Mouse (Mus musculus): ENCODE data around the gene Spdef. TPM values are rescaled to one million over a fixed set of nuclear protein-coding genes. Genes with fewer than 3 reads are reported as not detected.
A peak's percentile ranks its signal among the peaks of the same experiment; 100 is the strongest.

Spdef gene
- polyA plus RNA-seq, 1 experiment from 2014 or later = 0.40 TPM

- Histone ChIP-seq H3K4me1 (peaks cover 32% of the 10 kb centered on the region), H3K9ac (replicated peaks) (no peak overlapping the region), H3K27ac (replicated peaks) (no peak overlapping the region), H3K9me3 (no peaks in the 10 kb centered on the region), H3K36me3 (no peaks in the 10 kb centered on the region), H3K27me3 (peaks cover 38% of the 10 kb centered on the region), H3K4me2 (replicated peaks) (no peak overlapping the region), H3K4me3 (no peak overlapping the region)
- WGBS = 79% methylated on average over 9 of the region's 9 CpGs
- ATAC-seq (ENCODE audit: low FRiP score, low read depth) = no peak
These were observed 7.6 kb downstream of the Spdef start for GRCm38 (mm10) chr17:27721125-27721664.

DNA sequence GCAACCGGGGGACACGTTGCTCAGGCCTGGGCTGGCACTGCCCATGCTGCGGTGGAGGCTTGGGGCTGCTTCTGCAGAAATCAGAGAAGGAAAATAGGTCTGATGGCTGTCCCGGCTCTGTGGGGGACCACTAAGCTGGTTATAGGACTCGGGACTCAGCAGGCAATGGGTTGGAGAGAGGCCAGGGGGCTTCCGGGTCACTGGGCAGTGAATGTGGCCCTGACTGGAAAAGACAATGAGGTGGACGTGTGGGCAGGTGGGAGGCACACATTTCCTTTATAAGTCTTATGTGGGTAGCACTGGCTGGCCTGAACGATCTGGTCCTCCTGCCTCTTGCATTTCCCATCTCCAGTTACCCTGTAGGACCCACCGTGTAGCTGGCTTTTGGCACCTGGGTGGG is 8.4 kb downstream of the Spdef start:
- Histone ChIP-seq H3K4me1 (peaks cover 25% of the 10 kb centered on the region), H3K4me2 (replicated peaks) (no peak overlapping the region), H3K9me3 (no peaks in the 10 kb centered on the region), H3K27me3 (peaks cover 31% of the 10 kb centered on the region), H3K4me3 (no peak overlapping the region), H3K27ac (replicated peaks) (no peak overlapping the region), H3K9ac (replicated peaks) (0 out of 2 replicates have a peak overlapping the region, but pooled peaks have one; percentile 15), H3K36me3 (no peaks in the 10 kb centered on the region)
- no peak for ATAC-seq (ENCODE audit: low FRiP score, low read depth)
- 40% methylated on average over 9 of the region's 9 CpGs for WGBS

- peaks cover 18% of the 10 kb centered on the region for H3K4me1 ChIP-seq
- 72% methylated on average over 14 of the region's 14 CpGs for WGBS
- H3K27me3 ChIP-seq = peaks cover 31% of the 10 kb centered on the region
These were observed 9.1 kb downstream of the Spdef start for GRCm38 (mm10) chr17:27719663-27720062.

DNA sequence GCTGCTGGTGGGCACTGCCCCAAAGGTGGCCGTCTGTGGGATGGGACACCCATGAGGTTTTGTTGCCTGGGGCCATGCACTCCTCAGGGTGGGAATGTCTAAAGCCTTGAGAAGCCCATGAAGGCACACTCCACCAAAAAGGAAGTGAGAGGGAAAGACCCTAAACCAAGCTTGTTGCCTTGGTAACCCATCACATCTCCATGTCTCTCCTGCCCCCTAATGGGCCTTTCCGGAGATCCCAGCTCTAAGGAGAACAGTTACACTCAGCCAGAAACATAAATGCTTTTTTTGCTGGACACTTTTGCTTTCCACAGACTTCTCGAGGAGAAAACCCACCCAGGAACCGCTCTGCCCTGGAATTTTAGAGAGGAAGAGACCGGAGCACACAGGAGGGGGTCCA is 10.5 kb downstream of the Spdef start:
- no peak for ATAC-seq (ENCODE audit: low FRiP score, low read depth)
- H3K9ac ChIP-seq (replicated peaks) = no peak overlapping the region
- no peaks in the 10 kb centered on the region for H3K36me3 ChIP-seq
- peaks cover 18% of the 10 kb centered on the region for H3K4me1 ChIP-seq
- 58% methylated on average over 5 of the region's 5 CpGs for WGBS
- no peak overlapping the region for H3K4me3 ChIP-seq
- H3K27me3 ChIP-seq = peaks cover 26% of the 10 kb centered on the region
- H3K4me2 ChIP-seq (replicated peaks) = no peak overlapping the region
- no peak overlapping the region for H3K27ac ChIP-seq (replicated peaks)
- H3K9me3 ChIP-seq = no peaks in the 10 kb centered on the region

More at GRCm38 (mm10) chr17:27719663-27720062, 9.1 kb downstream of the Spdef start:
- ATAC-seq (ENCODE audit: low FRiP score, low read depth) = no peak
- no peak overlapping the region for H3K9ac ChIP-seq (replicated peaks)
- H3K27ac ChIP-seq (replicated peaks) = no peak overlapping the region
- no peaks in the 10 kb centered on the region for H3K9me3 ChIP-seq
- no peaks in the 10 kb centered on the region for H3K36me3 ChIP-seq
- no peak overlapping the region for H3K4me3 ChIP-seq
- no peak overlapping the region for H3K4me2 ChIP-seq (replicated peaks)

- peak overlapping the region; percentile 34; the same call in 1 of the 2 replicates for H3K9ac ChIP-seq (replicated peaks)
- ATAC-seq (ENCODE audit: low FRiP score, low read depth) = peak; percentile 72; the same call in 1 of the 2 replicates
- H3K36me3 ChIP-seq = no peaks in the 10 kb centered on the region
These were observed 12.0 kb downstream of the Spdef start for GRCm38 (mm10) chr17:27716804-27717203.

GRCm38 (mm10) chr17:27712832-27713231 is 15.9 kb downstream of the Spdef start:
- Histone ChIP-seq H3K4me1 (peaks cover 20% of the 10 kb centered on the region), H3K27me3 (peaks cover 12% of the 10 kb centered on the region), H3K36me3 (no peaks in the 10 kb centered on the region), H3K9me3 (no peaks in the 10 kb centered on the region), H3K9ac (replicated peaks) (no peak overlapping the region), H3K4me2 (replicated peaks) (no peak overlapping the region), H3K4me3 (no peak overlapping the region), H3K27ac (replicated peaks) (no peak overlapping the region)
- WGBS = 85% methylated on average over 1 of the region's 1 CpGs
- no peak for ATAC-seq (ENCODE audit: low FRiP score, low read depth)

More at GRCm38 (mm10) chr17:27716804-27717203, 12.0 kb downstream of the Spdef start:
- 2% methylated on average over 16 of the region's 16 CpGs for WGBS
- H3K4me3 ChIP-seq = peak overlapping the region; percentile 28
- H3K27ac ChIP-seq (replicated peaks) = no peak overlapping the region
- peaks cover 18% of the 10 kb centered on the region for H3K4me1 ChIP-seq
- H3K4me2 ChIP-seq (replicated peaks) = peak overlapping the region; percentile 53
- peaks cover 24% of the 10 kb centered on the region for H3K27me3 ChIP-seq
- H3K9me3 ChIP-seq = no peaks in the 10 kb centered on the region

- H3K9me3 ChIP-seq = no peaks in the 10 kb centered on the region
- no peak for ATAC-seq (ENCODE audit: low FRiP score, low read depth)
- no peak overlapping the region for H3K9ac ChIP-seq (replicated peaks)
- 72% methylated on average over 5 of the region's 5 CpGs for WGBS
- H3K4me1 ChIP-seq = peaks cover 10% of the 10 kb centered on the region; the same call in 1 of the 2 replicates
- H3K27ac ChIP-seq (replicated peaks) = no peak overlapping the region
- H3K4me2 ChIP-seq (replicated peaks) = no peak overlapping the region
- H3K27me3 ChIP-seq = peaks cover 34% of the 10 kb centered on the region
- H3K4me3 ChIP-seq = no peak overlapping the region
- H3K36me3 ChIP-seq = no peaks in the 10 kb centered on the region
These were observed 19.1 kb downstream of the Spdef start for GRCm38 (mm10) chr17:27709650-27710049.

DNA sequence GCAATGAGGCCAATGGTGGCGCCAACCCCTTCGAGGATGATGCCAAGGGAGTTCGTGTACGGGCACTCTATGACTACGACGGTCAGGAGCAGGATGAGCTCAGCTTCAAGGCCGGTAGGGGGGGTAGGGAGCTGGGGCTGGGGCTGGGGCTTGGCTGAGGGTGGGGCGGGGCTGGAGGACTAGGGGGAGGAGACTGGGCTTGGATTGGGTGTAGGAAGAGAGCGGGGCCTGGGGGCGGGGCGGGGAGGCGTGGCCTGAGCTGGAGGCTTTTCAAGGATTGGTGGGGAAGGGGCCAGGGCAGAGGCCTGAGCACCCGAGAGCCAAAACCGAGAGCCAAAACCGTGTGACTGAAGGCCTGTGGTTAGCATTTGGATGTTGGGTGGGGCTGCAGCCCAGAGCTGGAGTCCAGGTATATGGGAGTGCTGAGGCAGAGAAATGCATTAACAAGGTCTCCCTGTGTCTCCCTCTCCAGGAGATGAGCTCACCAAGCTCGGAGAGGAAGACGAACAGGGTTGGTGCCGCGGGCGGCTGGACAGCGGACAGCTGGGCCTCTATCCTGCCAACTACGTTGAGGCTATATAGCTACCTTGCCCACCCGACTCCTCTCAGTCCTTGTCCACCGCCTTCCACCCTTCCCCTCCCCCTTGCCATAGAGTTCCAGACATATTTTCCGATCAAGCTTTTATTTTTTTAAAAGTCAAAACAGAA is 20.6 kb downstream of the Spdef start:
- H3K9ac ChIP-seq (replicated peaks) = peak overlapping the region; percentile 41; the same call in 1 of the 2 replicates
- H3K36me3 ChIP-seq = no peaks in the 10 kb centered on the region
- H3K4me1 ChIP-seq = peaks cover 10% of the 10 kb centered on the region; the same call in 1 of the 2 replicates
- WGBS = 4% methylated on average over 25 of the region's 25 CpGs
- ATAC-seq (ENCODE audit: low FRiP score, low read depth) = peak; percentile 90
- peak overlapping the region; percentile 33 for H3K4me3 ChIP-seq
- peak overlapping the region; percentile 58 for H3K4me2 ChIP-seq (replicated peaks)
- peaks cover 41% of the 10 kb centered on the region for H3K27me3 ChIP-seq
- no peak overlapping the region for H3K27ac ChIP-seq (replicated peaks)
- H3K9me3 ChIP-seq = no peaks in the 10 kb centered on the region

- Histone ChIP-seq H3K9me3 (no peaks in the 10 kb centered on the region), H3K4me1 (peaks cover 16% of the 10 kb centered on the region; the same call in 1 of the 2 replicates), H3K36me3 (no peaks in the 10 kb centered on the region), H3K27ac (replicated peaks) (no peak overlapping the region), H3K4me2 (replicated peaks) (no peak overlapping the region), H3K4me3 (no peak overlapping the region), H3K9ac (replicated peaks) (no peak overlapping the region), H3K27me3 (peaks cover 41% of the 10 kb centered on the region)
- no peak for ATAC-seq (ENCODE audit: low FRiP score, low read depth)
- 41% methylated on average over 8 of the region's 10 CpGs for WGBS
These were observed 23.1 kb downstream of the Spdef start for GRCm38 (mm10) chr17:27705661-27706060.

GRCm38 (mm10) chr17:27703961-27704621 is 24.7 kb downstream of the Spdef start:
- peaks cover 41% of the 10 kb centered on the region for H3K27me3 ChIP-seq

GRCm38 (mm10) chr17:27702518-27702917 is 26.2 kb downstream of the Spdef start:
- peak overlapping the region; percentile 32 for H3K4me3 ChIP-seq
- H3K27ac ChIP-seq (replicated peaks) = no peak overlapping the region
- ATAC-seq (ENCODE audit: low FRiP score, low read depth) = no peak
- no peak overlapping the region; the same call in 1 of the 2 replicates for H3K9ac ChIP-seq (replicated peaks)
- H3K36me3 ChIP-seq = no peaks in the 10 kb centered on the region
- under 1% methylated on average over 33 of the region's 34 CpGs for WGBS
- peak overlapping the region; percentile 55 for H3K4me2 ChIP-seq (replicated peaks)
- peaks cover 34% of the 10 kb centered on the region for H3K27me3 ChIP-seq
- peaks cover 6% of the 10 kb centered on the region; the same call in 1 of the 2 replicates for H3K4me1 ChIP-seq
- peaks cover 4% of the 10 kb centered on the region; the same call in 1 of the 2 replicates for H3K9me3 ChIP-seq

More at GRCm38 (mm10) chr17:27703961-27704621, 24.7 kb downstream of the Spdef start:
- Histone ChIP-seq H3K9ac (replicated peaks) (no peak overlapping the region), H3K4me1 (peaks cover 16% of the 10 kb centered on the region; the same call in 1 of the 2 replicates), H3K4me2 (replicated peaks) (no peak overlapping the region), H3K9me3 (peaks cover 4% of the 10 kb centered on the region; the same call in 1 of the 2 replicates), H3K36me3 (no peaks in the 10 kb centered on the region), H3K4me3 (no peak overlapping the region), H3K27ac (replicated peaks) (no peak overlapping the region)
- 66% methylated on average over 5 of the region's 5 CpGs for WGBS
- no peak for ATAC-seq (ENCODE audit: low FRiP score, low read depth)

DNA sequence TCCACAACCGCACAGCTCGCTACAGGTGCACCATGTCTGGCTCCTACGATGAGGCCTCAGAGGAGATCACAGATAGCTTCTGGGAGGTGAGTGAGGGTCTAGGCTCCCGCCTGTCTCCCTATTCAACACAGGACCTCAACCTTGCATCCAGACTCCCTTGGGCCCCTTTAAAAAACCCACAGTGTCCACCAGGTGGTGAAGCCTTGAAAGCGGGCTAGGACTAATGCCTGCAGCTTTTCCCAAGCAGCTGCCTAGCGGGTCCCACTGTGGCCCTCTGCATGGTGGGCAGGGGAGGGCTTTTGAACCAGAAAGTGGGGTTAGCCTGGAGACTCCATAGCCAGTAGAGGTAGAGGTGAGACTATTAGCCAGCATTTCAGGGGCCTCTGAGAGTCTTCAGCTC is 26.9 kb downstream of the Spdef start:
- ATAC-seq (ENCODE audit: low FRiP score, low read depth) = no peak
- Histone ChIP-seq H3K9ac (replicated peaks) (no peak overlapping the region), H3K4me2 (replicated peaks) (no peak overlapping the region), H3K36me3 (no peaks in the 10 kb centered on the region), H3K4me1 (peaks cover 6% of the 10 kb centered on the region; the same call in 1 of the 2 replicates), H3K27ac (replicated peaks) (no peak overlapping the region), H3K9me3 (peaks cover 4% of the 10 kb centered on the region; the same call in 1 of the 2 replicates), H3K27me3 (peaks cover 27% of the 10 kb centered on the region), H3K4me3 (no peak overlapping the region)
- WGBS = 69% methylated on average over 6 of the region's 6 CpGs

All from midbrain, embryonic 12.5 days (tissue).